Mouse (Mus musculus) hindbrain, embryonic 15.5 days (tissue): ENCODE data around the gene Rufy4. TPM values are rescaled to one million over a fixed set of nuclear protein-coding genes. Genes with fewer than 3 reads are reported as not detected.

Source experiments
- ATAC-seq: fragments of 200-750 bp; cut with Nextera tagmentation; 2 replicates; pipeline ENCODE4 v1.8.0; 2017; ENCODE audit warnings: low read depth, moderate number of reproducible peaks, moderate TSS enrichment; ENCODE audit not compliant: low FRiP score
- H3K27ac ChIP-seq: fragments of 300-500 bp; sonication (generic); replicated peaks from 2 replicates; pipeline ENCODE4 v1.5.1; 2015; ENCODE audit warnings: mild to moderate bottlenecking, inconsistent platforms
- H3K27me3 ChIP-seq: fragments of 300-500 bp; sonication (generic); 2 replicates; pipeline ENCODE4 v1.6.1; 2015; ENCODE audit warnings: control low read depth, inconsistent platforms
- H3K36me3 ChIP-seq: fragments of 300-500 bp; sonication (generic); 2 replicates; pipeline ENCODE4 v1.6.1; 2015; ENCODE audit warnings: control low read depth, inconsistent platforms
- H3K4me1 ChIP-seq: fragments of 300-500 bp; sonication (generic); replicated peaks from 2 replicates; pipeline ENCODE4 v1.6.1; 2015; ENCODE audit warnings: control low read depth, inconsistent platforms
- H3K4me2 ChIP-seq: fragments of 300-500 bp; sonication (generic); 2 replicates; pipeline ENCODE4 v1.6.1; 2015; ENCODE audit warnings: moderate library complexity, mild to moderate bottlenecking, inconsistent platforms
- H3K4me3 ChIP-seq: fragments of 300-500 bp; sonication (generic); 2 replicates; pipeline ENCODE4 v1.5.1; 2015; ENCODE audit warnings: mild to moderate bottlenecking, inconsistent platforms
- H3K9ac ChIP-seq: fragments of 300-500 bp; sonication (generic); 2 replicates; pipeline ENCODE4 v1.6.1; 2015; ENCODE audit warnings: inconsistent platforms
- H3K9me3 ChIP-seq: fragments of 300-500 bp; sonication (generic); 2 replicates; pipeline ENCODE4 v1.6.1; 2016; ENCODE audit warnings: control low read depth, inconsistent platforms
- WGBS: fragments of 180-500 bp; shearing (Covaris S2); methylation state at CpG from one replicate; pipeline ENCODE4 v1.1.7; 2015; 5-methylcytosine and 5-hydroxymethylcytosine counted together
- polyA plus RNA-seq: library from polyadenylated mRNA; unstranded; fragments of >200 nt; fragmentation: Nextera tagmentation; extraction: Ambion mirVana; gene quantifications from 2 replicates; pipeline ENCODE4 v1.2.1, GENCODE M21; 2015

The Rufy4 gene
- polyA plus RNA-seq, 1 experiment from 2014 or later, result 0.30 TPM

DNA sequence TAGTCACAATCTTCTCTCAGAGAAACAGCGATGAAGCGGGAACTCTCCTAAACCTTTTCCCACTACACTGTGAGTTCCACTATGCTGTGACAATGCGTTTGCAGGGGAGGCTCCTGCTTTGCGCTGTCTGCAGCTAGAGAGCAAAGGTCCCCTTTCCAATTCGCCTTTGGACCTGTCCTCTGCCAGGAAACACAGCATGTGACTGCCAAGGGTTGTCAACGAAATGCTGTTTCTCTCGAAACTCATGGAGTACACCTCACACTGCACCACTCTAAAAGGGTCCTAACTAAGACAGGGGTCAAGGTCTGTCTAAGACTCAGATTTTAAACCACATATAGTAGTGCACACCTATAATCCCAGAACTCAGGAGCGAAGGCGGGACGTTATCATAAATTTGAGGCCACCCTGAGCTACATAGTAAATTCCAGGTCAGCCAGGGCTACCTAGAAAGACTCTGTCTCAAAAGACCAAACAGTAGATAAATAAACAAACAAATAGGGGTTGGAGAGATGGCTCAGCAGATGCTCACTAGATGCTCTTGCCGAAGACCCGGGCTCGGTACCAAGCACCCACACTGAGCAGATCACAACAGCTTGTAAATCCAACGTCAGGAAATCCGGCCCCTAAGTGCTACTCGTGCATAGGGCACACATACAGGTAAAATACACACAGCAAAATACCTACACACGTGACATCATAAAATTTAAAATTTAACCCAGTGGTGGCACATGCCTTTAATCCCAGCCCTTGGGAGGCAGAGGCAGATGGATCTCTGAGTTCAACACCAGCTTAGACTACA is 71.5 kb downstream of the Rufy4 start:
- Histone ChIP-seq H3K9ac (no peak overlapping the region), H3K9me3 (no peaks in the 10 kb centered on the region), H3K27ac (no peak overlapping the region), H3K36me3 (no peaks in the 10 kb centered on the region), H3K4me3 (no peak overlapping the region), H3K27me3 (no peaks in the 10 kb centered on the region), H3K4me1 (no peaks in the 10 kb centered on the region), H3K4me2 (no peak overlapping the region)
- 81% methylated on average over 17 of the region's 17 CpGs for WGBS
- ATAC-seq, result no peak

Other genes with a start within 250 kb of the Rufy4 start
- gene Tns1, start 1.1 kb upstream of the Rufy4 start, polyA plus RNA-seq, result 13.5 and 14.0 TPM in 2 replicates
- gene Cxcr2, start 28.4 kb downstream of the Rufy4 start, polyA plus RNA-seq, result 0.05 and 0.12 TPM in 2 replicates
- gene Cxcr1, start 69.1 kb downstream of the Rufy4 start, polyA plus RNA-seq, result not detected in 2 replicates
- 381 and 397 TPM in 2 replicates for gene Arpc2, start 110.5 kb downstream of the Rufy4 start, polyA plus RNA-seq
- gene Gpbar1, start 153.0 kb downstream of the Rufy4 start, polyA plus RNA-seq, result not detected in 2 replicates
- 212 and 217 TPM in 2 replicates for gene Aamp, start 159.2 kb downstream of the Rufy4 start, polyA plus RNA-seq
- gene Pnkd, start 159.4 kb downstream of the Rufy4 start, polyA plus RNA-seq, result 137 and 144 TPM in 2 replicates
- 11.1 and 11.5 TPM in 2 replicates for gene Tmbim1, start 180.1 kb downstream of the Rufy4 start, polyA plus RNA-seq
- 1.1 and 2.4 TPM in 2 replicates for gene Catip, start 236.6 kb downstream of the Rufy4 start, polyA plus RNA-seq
- 2.9 and 3.4 TPM in 2 replicates for gene Slc11a1, start 249.7 kb downstream of the Rufy4 start, polyA plus RNA-seq